Mouse (Mus musculus): ENCODE results near the gene Degs1. TPM values are rescaled to one million over a fixed set of nuclear protein-coding genes. Genes with fewer than 3 reads are reported as not detected.

The Degs1 gene
- polyA plus RNA-seq, 3 experiments from 2014 or later: 80.0 to 164 (median 87.5) TPM

DNA sequence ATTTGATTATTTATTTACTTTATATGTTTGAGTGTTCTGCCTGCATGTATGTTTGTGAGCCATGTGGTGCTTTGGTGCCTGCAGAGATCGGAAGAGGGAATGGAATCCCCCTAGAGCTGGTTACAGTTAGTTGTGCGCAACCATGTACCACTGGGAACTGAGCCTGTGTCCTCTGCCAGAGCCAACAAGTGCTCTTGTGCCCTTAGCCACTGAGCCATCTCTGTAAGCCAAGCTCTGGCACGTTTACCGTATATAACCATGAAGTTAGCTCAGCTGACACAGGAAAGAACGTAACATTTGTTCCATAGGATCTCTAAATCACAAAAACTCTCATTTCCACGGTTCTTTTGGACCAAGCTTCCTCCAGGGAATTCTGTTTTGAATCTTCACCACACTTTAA lies 2.6 kb downstream of the Degs1 start:
- no peak for ATAC-seq

DNA sequence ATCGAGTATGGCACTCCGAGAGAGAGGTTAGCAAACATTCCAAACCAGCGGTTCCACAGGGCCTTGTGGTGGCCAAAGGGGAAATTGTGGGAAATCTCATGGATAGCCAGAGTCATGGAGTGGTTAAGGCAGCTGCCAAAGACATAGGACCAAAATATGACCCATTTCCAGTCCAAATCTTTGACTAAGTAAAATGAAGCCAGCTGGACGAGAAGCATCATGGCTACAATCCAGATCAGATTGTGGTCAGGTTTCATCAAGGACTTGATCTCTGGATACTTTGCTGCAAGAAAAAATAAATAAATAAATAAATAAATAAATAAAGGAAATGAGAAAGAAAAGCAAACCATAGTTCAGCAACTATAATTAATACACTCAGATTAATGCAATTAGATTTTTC lies 3.2 kb downstream of the Degs1 start:
- no peak for ATAC-seq

DNA sequence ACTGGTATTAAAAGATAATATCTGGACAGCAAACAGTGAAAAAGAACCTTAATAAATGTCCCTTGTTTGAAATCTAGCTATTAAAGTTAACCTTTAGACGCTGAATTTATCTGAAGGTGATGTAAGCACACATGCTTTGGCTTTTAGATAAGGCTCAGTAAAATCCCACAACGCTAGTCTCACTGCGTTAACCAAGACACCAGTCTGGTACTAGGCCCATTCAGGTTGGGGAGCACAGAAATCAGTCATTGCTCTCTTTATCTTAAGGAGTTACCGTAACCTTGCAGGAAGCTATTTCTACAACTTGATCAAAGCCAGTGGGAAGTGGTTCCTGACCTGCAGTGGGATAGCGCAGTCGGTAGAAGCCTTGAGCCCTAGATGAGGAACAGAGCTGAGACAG lies 7.5 kb downstream of the Degs1 start:
- no peak for ATAC-seq

DNA sequence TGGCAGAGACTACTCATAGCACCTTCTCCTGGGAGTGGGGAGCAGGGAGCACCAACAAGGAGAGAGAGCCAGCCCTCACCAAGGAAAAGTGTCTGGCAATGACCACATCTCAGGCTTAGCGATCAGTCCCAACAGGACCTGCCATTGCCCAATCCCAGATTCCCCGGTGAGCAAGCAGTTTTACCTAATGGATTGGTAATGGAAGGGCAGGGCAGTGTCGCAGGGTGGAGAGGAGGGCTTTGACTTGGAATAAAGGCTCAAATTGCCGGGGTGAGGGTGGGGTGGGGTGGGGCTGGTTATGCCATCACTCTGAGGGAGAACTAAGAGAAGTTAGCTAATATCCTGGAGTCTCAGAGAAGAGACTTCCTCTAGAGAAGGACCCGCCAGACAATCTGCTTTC lies 11.0 kb downstream of the Degs1 start:
- no peak for ATAC-seq

DNA sequence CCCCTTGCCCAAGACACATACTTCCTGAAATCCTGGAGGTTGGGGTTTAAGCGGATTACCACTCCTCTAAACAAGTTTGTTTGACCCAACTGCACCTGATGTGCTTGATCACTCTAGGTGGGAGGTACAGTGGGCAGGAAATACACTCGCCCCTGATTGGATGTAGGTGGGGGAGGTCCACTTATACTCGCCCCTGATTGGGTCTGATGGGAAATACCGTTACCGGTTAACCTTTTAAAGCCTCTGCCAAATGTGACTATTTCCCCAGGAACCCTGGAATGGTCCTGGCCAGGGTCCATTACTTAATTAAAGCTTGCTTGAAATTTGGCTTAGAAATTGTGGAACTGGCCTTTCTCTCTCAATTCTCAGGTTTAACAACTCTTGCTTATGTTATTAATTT lies 11.5 kb downstream of the Degs1 start:
- ATAC-seq: no peak

DNA sequence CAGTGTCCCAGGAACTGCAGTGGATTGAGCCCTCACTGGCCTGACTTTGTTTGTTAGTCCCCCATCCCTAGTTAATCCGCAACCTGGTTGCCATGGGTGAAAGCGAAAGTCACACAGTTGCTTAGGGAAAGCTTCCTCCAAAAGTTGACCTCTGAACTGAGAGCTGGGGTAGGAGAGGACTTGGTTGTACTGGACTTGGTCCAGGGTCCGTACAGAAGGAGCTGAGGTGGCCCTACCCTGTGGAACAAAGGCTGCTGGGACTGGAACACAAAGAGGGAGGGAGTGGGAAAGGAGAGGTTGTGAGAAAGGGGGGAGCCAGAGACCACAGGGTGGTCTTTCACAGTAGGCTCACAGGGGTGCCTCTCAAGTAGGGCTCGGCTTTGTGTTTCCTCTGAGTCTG lies 14.3 kb downstream of the Degs1 start:
- no peak for ATAC-seq

DNA sequence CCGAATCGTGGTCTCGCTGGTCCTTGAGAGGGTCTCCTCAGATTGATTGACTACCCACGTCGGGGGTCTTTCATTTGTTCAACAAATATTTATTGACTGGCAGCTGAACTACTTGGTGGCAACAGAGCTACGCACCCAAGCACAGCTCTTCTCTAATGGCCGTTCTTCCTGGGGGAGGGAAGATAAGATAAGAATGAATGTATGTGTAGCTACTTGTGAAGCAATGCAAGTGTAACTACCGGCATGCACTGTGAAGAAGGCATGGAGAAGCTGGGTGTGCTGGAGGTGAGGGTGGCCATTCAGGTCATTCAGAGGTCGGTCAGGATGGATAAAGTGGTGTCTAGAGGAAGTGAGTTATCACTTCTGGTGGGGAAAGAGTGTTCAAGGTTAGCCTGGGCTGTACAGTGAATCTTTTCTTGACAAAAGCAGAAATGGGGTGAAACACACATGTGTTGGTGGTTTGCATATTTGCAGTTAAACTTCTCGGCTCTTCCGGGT lies 16.5 kb downstream of the Degs1 start:
- no peak for ATAC-seq

DNA sequence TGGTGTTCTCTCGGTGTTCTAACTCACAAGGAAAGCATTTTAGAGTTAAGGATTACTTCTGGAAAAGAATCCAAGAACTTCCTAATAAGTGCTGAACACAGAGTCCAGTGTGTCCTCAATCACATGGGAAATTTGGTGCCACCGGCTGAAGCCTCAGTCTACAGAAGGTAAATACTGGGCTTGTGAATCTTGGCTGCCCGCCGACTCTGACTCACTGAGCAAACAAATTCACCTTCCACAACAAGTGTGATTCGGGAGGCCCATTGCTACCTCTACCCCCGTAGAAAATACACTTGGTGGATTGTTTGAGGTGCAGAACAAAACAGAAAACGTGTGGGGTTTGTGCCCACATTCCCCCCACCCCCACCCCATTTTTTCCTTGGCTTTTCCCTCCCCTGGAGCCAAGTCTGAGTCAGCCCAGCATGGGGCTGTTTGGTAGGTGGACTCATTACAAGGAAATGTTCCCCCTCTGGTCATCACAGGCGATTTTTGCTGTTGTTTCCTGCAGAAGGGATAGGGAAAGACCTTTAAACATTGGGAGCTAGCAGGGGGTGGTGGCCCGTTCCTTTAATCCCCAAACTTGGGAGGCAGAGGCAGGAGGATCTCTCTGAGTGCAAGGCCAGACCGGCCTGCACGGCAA lies 26.4 kb downstream of the Degs1 start:
- no peak for ATAC-seq

DNA sequence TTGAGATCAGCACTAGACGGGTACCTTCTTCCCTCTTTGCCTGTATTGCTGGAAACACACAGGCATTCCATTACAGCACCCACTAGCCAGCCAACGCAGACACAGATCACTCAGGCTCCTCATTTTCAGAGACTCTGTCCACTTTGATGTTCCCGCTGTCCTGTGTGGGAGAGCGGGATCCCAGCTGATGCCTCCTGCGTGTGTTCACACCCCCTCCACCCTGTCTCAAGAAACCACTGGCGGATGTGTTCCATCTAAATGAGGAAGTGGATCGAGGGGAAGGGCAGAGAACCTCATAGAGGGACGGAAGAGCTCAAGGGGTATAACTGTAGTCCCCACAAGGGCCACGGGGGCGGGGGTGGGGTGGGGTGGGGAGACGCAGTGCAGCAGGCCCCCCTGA lies 27.6 kb downstream of the Degs1 start:
- ATAC-seq: peak; percentile 72

DNA sequence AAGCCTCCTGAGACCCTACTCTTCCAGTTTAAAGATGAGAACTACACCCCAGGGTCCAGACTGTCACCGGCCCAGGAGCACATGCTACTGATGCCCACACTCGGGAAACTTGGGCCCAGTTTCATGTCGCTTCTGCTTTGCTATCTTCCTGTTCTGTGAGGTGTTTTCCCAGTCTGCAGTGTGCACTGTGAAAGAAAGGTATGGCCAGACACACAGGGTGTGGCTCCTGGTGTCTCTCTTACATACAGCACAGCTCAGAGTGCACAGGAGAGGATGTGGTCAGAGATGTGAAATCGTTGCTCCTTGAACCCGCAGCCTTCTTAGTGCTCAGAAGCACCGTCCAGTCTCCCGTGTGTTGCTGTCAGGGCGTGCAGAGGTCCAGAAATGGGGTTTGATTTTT lies 28.0 kb downstream of the Degs1 start:
- ATAC-seq: peak; percentile 98

DNA sequence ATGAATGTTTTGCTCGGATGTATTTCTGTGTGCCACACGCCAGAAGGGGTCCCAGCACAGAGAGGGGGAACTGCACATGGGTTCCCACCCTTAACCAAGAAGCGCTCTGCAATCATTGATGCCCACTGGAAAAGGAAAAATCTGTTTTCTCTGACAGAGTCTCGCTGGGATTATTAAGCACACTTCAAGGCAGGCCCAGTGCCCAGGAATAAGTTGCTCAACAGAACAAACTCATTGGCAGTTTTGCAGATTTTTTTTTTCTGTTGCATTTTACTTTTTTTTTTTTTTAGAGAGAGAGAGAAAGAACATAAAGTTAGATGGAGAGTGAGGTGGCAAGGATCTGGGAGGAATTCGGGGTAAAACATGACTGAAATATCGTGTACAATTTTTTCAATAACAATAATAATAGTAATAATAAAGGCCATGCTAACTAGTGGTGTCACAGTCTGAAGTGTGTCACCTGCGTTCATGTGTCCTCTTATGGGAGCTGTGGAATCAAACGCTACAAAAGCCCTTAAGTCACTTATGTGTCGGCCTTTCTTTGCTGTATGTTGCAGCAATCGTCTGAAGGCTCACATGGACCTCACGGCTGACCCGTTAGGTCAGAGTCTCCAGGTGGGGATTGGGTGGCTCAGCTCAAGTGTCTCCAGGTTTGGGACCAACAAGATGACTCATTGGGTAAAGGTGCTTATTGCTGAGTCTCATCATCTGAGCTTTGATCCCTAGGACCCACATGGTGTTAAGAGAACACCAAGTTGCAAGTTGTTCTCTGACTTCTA lies 28.7 kb downstream of the Degs1 start:
- no peak for ATAC-seq

DNA sequence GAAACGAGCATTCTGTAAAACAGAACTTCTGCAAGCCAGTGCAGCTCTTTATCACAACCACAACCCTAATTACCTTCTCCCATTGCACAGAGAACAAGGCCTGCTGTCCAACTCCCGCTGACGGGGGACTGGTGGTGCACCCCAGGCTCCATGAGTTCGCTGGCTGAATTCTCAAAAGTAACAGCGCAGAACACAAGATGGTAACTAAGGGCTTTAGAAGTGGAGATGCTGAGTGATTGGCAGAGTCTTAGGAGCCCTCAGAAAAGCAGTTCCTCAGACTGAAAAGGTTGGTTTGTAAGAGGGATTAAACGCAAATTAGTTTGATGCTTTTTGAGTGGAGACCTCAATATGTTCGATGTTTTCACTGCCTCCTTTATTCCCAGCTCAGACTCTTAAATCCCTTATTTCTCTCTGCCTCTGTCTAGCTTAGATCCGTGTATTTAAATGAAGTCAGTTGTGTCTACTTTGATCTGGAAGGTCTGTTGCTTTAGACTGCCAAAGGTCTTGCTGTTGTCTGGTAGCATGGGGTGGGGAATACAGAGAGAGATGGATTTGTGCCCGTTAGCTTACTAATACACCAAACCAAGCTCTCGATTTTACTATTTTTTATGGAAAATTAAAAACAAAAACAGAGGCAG lies 30.0 kb downstream of the Degs1 start:
- no peak for ATAC-seq

DNA sequence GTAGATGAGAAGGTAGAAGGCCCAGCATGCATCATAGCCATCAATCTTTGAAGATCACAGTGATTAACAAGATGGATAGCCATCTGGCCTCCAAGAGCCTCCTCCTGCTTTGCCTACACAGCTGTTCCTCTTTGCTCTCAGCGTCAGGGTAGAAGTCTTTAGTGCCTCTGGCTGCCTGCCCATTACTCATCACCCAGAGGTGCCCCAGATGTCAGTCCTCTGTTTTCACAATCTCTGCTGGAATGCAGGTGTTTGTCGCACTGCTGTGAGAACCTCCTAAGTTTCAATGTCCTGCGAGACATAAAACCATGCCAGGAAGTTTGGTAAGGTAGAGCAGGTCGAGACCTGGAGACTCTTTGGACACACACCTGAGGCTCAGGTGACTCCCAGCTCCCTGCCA lies 31.9 kb downstream of the Degs1 start:
- ATAC-seq: no peak

DNA sequence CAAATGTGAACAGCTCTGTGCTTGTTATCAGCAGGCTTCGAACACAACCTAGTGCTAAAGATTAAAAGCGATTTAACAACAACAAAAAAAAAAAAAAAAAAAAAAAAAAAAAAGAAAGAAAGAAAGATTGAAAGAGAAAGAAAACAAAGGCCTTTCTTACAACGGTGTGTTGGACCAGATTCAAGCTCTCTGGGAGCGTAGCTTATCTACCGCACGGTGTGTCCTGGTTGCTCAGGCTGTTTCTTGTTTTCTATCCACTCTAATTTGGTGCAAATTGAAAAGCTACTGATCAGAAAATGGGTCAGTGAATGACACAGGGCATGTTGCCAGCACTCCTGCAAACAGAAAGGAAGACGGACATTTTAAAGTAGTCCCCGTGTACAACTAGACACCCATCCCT lies 33.3 kb downstream of the Degs1 start:
- no peak for ATAC-seq

DNA sequence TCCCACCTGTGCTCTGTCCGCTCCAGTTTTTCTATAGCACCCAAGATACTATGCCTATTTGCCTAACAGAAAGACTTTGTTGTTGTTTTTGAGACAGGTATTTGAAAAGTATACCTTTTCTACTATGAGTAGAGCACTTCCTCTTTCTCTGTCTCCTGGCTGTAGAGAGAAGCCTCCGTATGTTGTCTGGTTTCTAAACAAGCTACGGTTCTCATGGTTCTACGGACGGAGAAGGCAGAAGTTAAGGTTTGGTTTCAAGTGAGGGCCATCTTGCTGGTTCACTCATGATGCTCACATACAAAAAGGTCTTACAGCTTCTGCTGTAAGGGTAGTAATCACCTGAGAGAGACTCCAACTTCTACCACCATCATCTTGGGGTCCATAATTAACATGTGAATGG lies 37.6 kb downstream of the Degs1 start:
- no peak for ATAC-seq

DNA sequence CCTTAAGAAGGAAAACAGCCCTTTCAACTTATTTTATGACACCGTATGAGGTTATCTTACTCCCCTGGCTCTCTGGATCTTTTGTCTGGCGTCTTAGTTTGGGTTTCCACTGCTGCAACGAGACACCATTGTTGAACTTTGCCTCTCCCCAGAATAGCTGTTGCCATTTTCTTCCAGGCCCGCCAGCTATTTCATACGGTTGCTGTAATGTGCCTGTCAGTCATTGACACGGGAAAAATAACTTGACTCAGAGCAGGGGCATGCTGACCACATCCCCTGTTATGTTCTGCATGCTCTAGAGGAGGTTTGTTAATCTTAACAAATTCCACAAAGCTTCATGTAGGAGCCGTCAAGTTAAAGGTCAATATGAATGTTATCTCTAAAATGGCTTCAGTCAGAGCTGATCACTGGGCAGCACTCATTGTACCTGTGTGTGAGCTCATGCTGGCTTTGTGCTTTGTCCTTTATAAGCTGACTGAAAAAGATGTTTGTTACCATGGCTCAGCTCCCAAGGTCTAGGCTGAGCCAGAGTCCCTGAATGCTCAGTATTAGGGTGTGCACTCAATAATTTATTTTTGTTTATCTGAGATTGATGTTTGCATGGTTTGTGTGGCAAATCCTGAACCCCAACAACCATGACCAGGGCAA lies 44.4 kb downstream of the Degs1 start:
- ATAC-seq: no peak

DNA sequence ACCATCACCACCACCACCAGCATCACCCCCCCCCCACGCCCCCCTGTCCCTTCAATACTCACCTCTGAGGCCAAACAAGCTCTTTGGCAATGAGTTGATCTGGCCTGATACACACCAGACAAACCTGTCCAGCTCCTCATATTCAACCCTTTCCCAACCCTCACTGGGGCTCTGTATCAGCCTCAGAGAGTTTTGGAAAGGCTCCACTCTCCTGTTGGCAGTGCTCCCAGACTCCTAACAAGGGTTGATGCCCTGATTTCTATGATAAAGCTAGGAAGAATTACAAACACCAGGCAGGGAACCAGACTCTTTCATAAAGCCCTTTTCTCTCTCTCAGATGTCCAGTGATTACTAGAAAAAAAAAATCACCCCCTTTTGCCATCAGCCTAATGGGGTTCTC lies 45.2 kb downstream of the Degs1 start:
- ATAC-seq: no peak

DNA sequence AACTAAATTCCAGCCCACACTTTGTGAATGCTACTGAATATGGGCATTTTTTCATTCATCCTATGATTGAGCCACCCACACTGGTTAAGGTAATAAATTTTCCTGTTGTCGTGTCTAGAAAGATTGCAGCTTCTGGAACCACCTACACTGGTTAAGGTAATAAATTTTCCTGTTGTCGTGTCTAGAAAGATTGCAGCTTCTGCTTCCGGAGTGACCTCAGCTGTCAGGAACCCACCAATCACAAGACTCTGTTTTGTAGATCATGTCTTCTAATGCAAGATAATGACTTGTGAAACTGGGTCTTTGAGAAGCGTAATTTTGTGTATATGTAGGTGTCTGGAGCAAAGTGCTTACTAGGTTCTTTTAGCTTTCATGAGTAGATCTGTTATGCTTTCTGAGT lies 47.4 kb downstream of the Degs1 start:
- no peak for ATAC-seq

DNA sequence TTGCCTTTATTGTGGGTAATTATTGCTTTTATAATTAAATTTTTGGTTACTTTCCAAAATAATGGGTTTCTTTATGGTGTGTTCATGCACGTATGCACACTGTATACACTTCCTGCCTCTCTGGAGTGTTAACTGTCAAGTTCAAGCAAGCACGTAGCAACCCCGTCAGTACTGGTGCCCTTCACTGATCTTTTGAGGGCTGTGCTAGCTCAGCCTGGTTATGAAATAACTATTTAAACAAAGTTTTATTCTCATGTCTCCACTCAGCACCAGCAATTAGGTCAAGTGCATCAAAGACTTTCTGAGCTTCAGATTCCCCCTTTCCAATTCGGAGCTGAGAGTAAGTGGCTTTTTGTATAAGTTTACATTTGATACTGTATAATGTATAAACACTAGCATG lies 53.2 kb downstream of the Degs1 start:
- no peak for ATAC-seq

DNA sequence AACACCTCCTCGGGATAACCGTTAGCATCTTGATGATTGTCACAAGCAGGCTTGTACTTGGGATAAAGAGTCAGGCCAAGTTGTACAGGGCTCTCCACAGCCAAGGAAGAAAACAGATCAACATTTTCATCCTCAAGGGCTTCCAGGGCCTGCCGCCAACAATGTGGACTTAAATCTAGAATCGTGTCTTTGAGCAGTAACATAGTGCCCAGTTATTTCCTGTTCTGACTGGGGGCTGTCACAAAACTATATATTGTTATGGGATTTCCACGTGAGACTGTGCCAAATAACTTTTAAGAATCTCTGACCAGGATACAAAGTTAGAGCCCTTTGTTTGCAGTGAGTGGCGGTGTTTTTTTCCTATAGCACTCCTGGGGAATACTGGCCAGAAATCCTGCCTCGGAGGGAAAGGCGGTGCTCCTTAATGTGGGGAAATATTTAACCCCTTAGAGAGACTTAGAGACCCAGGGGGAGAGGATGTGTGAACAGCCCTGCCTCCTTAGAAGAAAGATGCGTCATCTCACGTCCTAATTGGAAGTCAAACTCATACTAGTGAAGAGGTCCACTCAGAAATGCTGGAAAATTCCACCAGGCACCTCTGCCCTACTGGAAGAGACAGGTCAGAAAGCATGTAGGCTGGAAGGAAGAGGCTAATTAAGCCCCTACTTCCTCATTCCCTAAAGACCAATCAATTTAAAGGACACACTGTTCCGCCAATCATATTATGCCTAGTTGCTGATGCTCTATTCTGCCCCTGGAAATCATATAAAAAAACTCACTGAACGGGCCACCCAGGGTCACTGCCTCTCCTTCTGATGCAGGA lies 55.3 kb downstream of the Degs1 start:
- no peak for ATAC-seq

DNA sequence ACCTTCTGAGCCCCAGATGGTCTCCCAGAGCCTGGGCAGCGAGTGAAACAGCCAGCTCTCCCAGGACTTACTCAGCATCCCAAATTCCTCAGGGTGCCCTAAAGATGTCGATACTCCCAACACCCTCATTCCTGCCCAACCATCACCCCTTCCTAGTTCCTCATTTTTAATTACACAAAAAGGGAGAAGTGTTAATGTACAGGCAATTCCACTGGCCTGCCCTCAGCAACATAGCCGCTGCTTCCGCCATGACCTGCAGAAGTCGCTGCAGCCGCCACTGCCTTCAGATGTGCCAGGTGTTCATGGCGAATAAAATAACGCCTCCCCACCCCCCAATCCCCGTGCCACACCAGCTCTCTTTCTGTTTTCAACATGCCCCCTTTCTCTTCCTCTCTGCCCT lies 56.3 kb downstream of the Degs1 start:
- no peak for ATAC-seq

Measured in inflammation-experienced regulatory T-cells, adult 6 months (primary cell).